Mouse (Mus musculus) C3H10T1/2 (cell line): Measurements from ENCODE around the gene Idua. TPM values are rescaled to one million over a fixed set of nuclear protein-coding genes. Genes with fewer than 3 reads are reported as not detected.

Source experiments
- polyA plus RNA-seq, 2 experiments: library from polyadenylated mRNA; unstranded; fragments of >200 nt; fragmentation: generic; extraction: Trizol; gene quantifications; one replicate each; pipeline ENCODE4 v1.2.1; 2012; ENCODE audit warnings: missing spikeins in 2 of 2

Gene Idua
- polyA plus RNA-seq = 1 to 10 TPM in 1 of 2 experiments, under 1 TPM in 1; 0.69 to 6.2 TPM

GRCm38 (mm10) chr5:108659698-108660631, at the start of gene Idua:
Idua (plus strand) TSS chr5:108660331.

GRCm38 (mm10) chr5:108629634-108630483, 30.3 kb upstream of the Idua start, which contains the start of the genes Gak and Tmem175:
Gak (minus strand) TSS chr5:108629755.
Tmem175 (plus strand) TSS chr5:108629770.

GRCm38 (mm10) chr5:108668977-108669936, 9.1 kb downstream of the Idua start, which contains the start of gene Dgkq:
Dgkq (minus strand) TSS chr5:108669672.

GRCm38 (mm10) chr5:108675251-108675816, 15.2 kb downstream of the Idua start, which contains the start of gene Slc26a1:
Slc26a1 (minus strand) TSS chr5:108675569.

GRCm38 (mm10) chr5:108692271-108692670, 32.1 kb downstream of the Idua start, which contains the start of gene Fgfrl1:
Fgfrl1 (plus strand) TSS chr5:108692382.

Other genes starting within 250 kb of the Idua start
- 1,000 to 10,000 TPM in 1 of 2 experiments, 100 to 1,000 TPM in 1; 937 to 1,235 TPM for gene Atp5k, start 225.9 kb upstream of the Idua start, polyA plus RNA-seq
- under 1 TPM; 0.08 to 0.77 TPM for gene Mfsd7a, start 211.4 kb upstream of the Idua start, polyA plus RNA-seq
- gene Pcgf3, start 199.1 kb upstream of the Idua start, polyA plus RNA-seq = 1 to 10 TPM; 1.7 to 7.6 TPM
- gene Cplx1, start 110.3 kb upstream of the Idua start, polyA plus RNA-seq = under 1 TPM in 1 of 2 experiments, not detected in 1; 0.02 TPM
- 10 to 100 TPM; 19.5 to 43.3 TPM for gene Gak, start 30.6 kb upstream of the Idua start, polyA plus RNA-seq
- gene Tmem175, start 30.6 kb upstream of the Idua start, polyA plus RNA-seq = 10 to 100 TPM in 1 of 2 experiments, 1 to 10 TPM in 1; 5.8 to 32.3 TPM
- gene Dgkq, start 9.3 kb downstream of the Idua start, polyA plus RNA-seq = 1 to 10 TPM in 1 of 2 experiments, under 1 TPM in 1; 0.55 to 4.4 TPM
- under 1 TPM; 0.04 to 0.14 TPM for gene Slc26a1, start 15.2 kb downstream of the Idua start, polyA plus RNA-seq
- gene Fgfrl1, start 32.1 kb downstream of the Idua start, polyA plus RNA-seq = 10 to 100 TPM; 11.3 to 58.4 TPM
- not detected for gene Rnf212, start 114.7 kb downstream of the Idua start, polyA plus RNA-seq
- gene Tmed11, start 135.0 kb downstream of the Idua start, polyA plus RNA-seq = not detected
- not detected for gene Vmn2r8, start 148.5 kb downstream of the Idua start, polyA plus RNA-seq
- gene Vmn2r9, start 192.3 kb downstream of the Idua start, polyA plus RNA-seq = not detected